Mouse (Mus musculus): Measurements from ENCODE around the gene Itgb4.

The Itgb4 gene

GRCm38 (mm10) chr11:115974309-115975082 is at the start of gene Itgb4:
Itgb4 (plus strand) TSS chr11:115974709.
- in situ Hi-C loops (cut with MboI; ENCODE audit: low sequenced_read_pairs), result no loop called here

DNA sequence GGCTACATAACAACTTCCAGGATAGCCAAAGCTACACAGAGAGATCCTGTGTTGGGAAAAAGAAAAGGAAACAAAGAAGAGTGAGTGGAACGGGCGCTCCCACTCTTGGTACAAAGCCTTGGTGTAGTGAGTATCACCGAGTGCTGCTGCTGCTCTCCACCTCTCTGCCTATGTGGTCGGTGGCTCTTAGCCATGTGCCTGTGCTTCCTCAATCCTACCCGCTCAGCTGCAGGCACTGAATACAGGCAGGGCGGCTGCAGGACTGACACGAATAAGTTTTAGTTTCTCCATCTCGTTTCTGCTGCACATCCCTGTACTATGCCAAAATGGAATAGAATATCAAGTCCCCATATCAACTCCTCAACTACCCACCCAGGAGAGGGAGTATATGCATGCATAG is 45.5 kb upstream of the Itgb4 start:
- in situ Hi-C loops (cut with MboI; ENCODE audit: low sequenced_read_pairs), result no loop called here

DNA sequence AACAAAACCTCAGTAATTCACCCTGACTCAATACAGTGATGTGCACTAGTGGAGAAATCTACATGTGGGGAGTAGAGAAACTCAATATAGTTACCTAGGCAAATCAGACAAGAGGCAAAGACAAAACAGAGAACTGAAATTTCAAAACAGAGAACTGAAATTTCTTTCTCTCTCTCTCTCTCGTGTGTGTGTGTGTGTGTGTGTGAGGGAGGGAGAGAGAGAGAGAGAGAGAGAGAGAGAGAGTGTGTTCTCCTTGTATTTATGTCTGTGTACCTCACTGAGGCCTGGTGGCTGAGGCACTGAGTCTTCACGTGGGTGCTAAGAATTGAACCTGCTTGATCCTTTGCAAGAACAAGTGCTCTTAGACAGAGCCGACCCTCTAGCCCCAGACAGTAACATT is 44.7 kb upstream of the Itgb4 start:
- in situ Hi-C loops (cut with MboI; ENCODE audit: low sequenced_read_pairs), result no loop called here

DNA sequence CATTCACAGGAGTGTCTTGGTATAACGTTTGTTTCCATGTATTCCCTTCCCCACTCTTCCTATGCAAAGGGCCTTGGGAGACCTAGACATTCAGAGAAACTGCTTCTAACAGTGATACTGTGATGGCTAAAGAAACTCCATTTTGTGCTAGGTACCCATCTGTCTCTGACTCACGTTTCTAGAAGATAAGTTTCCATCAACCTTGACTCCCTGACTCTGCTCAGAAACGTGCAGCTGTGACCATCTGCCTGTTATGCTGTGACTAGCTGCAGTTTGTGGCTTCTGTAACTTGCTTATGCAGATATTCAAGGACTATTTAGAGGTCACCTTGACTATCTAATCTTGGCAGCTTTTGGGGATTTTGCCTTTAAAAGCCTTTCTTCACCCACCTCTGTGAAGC is 43.3 kb upstream of the Itgb4 start:
- in situ Hi-C loops (cut with MboI; ENCODE audit: low sequenced_read_pairs), result no loop called here

DNA sequence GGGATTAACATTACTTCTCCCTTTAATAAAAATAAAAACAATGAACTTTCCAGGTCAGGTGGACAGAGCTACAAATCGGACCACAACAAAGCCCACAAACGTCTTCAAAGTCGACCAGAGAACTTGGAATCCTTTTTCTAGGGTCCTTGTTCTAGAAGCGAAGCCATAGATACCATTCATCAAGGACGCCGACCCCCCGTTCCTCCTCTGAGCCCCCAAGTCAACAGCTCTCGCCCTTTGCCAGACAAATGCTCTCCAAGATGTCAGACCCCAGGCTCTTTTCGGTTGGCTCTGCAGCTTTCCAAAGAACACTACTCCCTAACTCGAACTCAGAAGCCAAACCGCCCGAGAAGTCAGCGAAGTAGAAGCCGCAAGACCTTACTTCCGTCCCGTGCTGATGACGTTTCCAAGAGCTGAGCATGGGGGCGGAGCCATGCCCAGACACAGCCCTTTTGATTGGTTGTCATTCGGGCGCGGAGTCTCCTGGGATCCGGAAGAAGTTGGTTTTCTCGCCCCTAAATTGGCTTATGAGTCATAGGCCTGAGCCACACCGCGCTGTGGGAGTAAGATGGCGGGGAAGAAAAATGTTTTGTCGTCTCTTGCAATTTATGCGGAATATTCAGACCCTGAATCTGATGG is 41.3 kb upstream of the Itgb4 start, which contains the start of the genes Sap30bp and Recql5:
TSS of gene Sap30bp (plus strand) at position 175 of the 639 bp plus-strand sequence.
TSS of gene Recql5 (minus strand) at position 370 of the 639 bp plus-strand sequence.
- in situ Hi-C loops (cut with MboI; ENCODE audit: low sequenced_read_pairs), result no loop called here

- in situ Hi-C loops (cut with MboI; ENCODE audit: low sequenced_read_pairs), result no loop called here
Observed at GRCm38 (mm10) chr11:115933747-115934110, 40.8 kb upstream of the Itgb4 start.

GRCm38 (mm10) chr11:115939690-115940329 is 34.7 kb upstream of the Itgb4 start:
- in situ Hi-C loops (cut with MboI; ENCODE audit: low sequenced_read_pairs), result loop anchor here (10.0 kb wide), 1 partner anchor 55 kb away; no protein-coding TSS in a partner anchor

GRCm38 (mm10) chr11:115941980-115942379 is 32.5 kb upstream of the Itgb4 start:
- in situ Hi-C loops (cut with MboI; ENCODE audit: low sequenced_read_pairs), result loop anchor here (10.0 kb wide), 1 partner anchor 53 kb away; no protein-coding TSS in a partner anchor

DNA sequence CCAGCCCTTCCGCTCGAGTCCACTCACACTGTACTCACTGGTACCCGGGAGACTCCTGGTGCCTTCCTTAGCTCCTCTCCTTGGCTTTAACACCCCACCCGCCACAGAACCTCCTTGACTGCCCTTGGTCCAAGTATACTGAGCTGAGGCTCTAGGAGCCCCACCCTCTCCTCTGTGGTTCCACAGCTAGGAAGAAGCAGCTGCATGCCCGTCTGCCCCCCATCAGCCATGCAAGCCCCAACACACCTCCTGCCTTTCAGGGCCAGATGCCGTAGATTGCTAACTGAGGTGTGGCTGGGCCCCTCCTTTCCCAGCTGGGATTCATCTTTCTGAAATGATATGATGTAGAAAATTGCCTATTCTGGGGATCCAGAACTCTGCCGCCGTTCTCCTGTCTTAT is 29.3 kb upstream of the Itgb4 start:
- in situ Hi-C loops (cut with MboI; ENCODE audit: low sequenced_read_pairs), result loop anchor here (10.0 kb wide), 1 partner anchor 50 kb away; no protein-coding TSS in a partner anchor

- in situ Hi-C loops (cut with MboI; ENCODE audit: low sequenced_read_pairs), result loop anchor here (10.0 kb wide), 1 partner anchor 48 kb away; no protein-coding TSS in a partner anchor
Observed at GRCm38 (mm10) chr11:115946221-115946828, 28.2 kb upstream of the Itgb4 start.

GRCm38 (mm10) chr11:115948316-115948715 is 26.2 kb upstream of the Itgb4 start:
- in situ Hi-C loops (cut with MboI; ENCODE audit: low sequenced_read_pairs), result loop anchor here (10.0 kb wide), 1 partner anchor 46 kb away; no protein-coding TSS in a partner anchor

GRCm38 (mm10) chr11:115950719-115951118 is 23.8 kb upstream of the Itgb4 start:
- in situ Hi-C loops (cut with MboI; ENCODE audit: low sequenced_read_pairs), result no loop called here

GRCm38 (mm10) chr11:115954712-115955111 is 19.8 kb upstream of the Itgb4 start:
- in situ Hi-C loops (cut with MboI; ENCODE audit: low sequenced_read_pairs), result no loop called here

DNA sequence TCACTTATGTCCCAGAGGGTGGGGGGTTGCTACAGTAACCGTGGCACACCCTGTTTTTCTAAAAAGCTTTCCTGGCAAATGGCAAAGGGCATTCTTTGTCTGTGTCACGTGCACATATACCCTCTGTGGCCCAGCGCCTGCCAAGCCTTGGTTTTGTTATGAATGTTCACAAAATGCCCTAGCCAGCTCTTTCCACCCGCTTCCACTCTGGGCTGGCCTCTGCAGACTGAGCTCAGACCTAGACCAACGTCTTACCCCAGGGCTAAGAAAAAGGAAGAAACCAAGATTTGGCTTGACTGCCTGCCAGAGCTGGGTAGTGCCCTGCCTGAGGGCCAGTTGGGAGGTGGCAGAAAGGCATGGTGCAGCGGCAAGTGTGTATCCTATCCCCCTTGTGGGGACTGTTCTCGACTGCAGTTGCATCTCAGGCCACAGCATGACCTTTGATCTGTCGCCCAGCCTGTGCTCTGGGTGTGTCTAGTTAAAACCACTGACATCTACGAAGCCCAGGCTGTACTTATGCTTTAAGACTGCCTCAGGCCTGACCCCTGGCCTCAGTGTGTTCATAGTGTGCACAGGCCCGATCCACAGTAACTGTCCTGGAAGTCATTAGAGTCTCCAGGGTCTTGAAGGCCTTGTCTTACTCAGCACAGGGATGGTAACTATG is 19.2 kb upstream of the Itgb4 start:
- in situ Hi-C loops (cut with MboI; ENCODE audit: low sequenced_read_pairs), result no loop called here

- in situ Hi-C loops (cut with MboI; ENCODE audit: low sequenced_read_pairs), result no loop called here
Observed at GRCm38 (mm10) chr11:115956453-115956852, 18.1 kb upstream of the Itgb4 start.

- in situ Hi-C loops (cut with MboI; ENCODE audit: low sequenced_read_pairs), result no loop called here
Observed at GRCm38 (mm10) chr11:115957971-115958370, 16.5 kb upstream of the Itgb4 start.

DNA sequence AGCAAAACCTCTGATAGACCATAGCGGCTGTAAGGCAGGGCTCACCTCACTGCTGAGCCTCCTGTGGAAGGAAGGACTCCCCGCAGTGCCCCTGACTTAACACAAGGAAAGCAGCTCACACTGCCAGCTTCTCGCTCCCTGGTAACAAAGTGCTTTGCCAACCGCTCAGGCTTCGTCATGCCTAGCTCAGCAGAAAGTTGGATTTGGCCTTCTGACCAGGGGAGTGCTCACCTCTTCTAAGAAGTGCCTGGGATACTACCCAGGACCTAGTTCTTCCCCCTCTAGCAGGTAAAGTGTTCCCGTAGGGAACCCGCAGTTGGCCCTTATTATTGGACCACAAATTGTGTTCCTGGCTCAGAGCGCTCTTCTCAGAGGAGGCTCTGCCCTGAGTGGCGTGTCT is 15.5 kb upstream of the Itgb4 start:
- in situ Hi-C loops (cut with MboI; ENCODE audit: low sequenced_read_pairs), result no loop called here

- in situ Hi-C loops (cut with MboI; ENCODE audit: low sequenced_read_pairs), result no loop called here
Observed at GRCm38 (mm10) chr11:115962651-115963412, 11.7 kb upstream of the Itgb4 start.

DNA sequence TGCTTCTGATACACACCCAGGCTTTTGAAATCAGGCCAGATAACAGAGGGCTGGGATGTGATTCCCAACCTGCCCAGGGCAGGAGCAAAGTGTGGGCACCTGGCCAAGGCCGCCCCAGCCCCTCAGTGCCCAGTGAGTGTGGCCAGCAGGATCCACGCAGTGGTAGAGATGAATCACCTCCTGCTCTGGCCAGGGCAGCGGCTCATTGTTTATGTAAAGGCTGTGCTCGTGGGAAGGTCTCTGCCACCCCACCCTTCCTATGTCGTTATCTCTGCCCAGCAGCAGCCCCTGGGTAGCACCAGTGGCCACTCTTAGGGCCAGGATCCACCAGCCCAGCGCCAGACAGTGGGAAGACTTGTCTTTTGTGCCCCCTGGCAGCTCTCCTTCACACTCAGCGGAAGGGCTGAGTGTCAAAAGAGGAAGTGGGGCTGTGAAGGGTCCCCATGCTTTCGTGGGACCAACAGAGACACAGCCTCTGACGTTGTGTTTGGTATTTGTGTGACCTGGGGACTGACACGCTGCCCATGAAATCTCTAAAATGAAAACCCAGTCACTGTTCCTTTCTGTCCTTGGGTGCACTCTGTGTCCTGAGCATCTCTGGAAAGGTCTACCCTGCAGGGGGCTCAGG is 9.4 kb upstream of the Itgb4 start:
- in situ Hi-C loops (cut with MboI; ENCODE audit: low sequenced_read_pairs), result no loop called here

Data from CH12F3 (cell line).